Mouse (Mus musculus) MEL (cell line): ENCODE results near the gene Ccdc57. TPM values are rescaled to one million over a fixed set of nuclear protein-coding genes. Genes with fewer than 3 reads are reported as not detected.
A peak's percentile ranks its signal among the peaks of the same experiment; 100 is the strongest.

ENCODE experiments used
- DNase-seq: peaks from one replicate; pipeline ENCODE4 v3.0.0; 2011; ENCODE audit warnings: low read depth, low spot score
- H3K27ac ChIP-seq: 2 replicates; pipeline ENCODE4 v1.5.1; 2012; ENCODE audit warnings: low read depth, mild to moderate bottlenecking, control low read depth, low read length, moderate library complexity; ENCODE audit not compliant: control insufficient read depth
- H3K27me3 ChIP-seq, 2 experiments: fragments of 150-350 bp in 1 of 2; sonication (generic) in 1 of 2; 2 replicates each; pipeline ENCODE4 v1.6.1; 2012; ENCODE audit warnings: low read length in 2 of 2, mild to moderate bottlenecking in 2 of 2, improper control_type of control experiment in 1 of 2, moderate library complexity in 1 of 2; ENCODE audit not compliant: insufficient read depth in 2 of 2, control insufficient read depth in 1 of 2
- H3K36me3 ChIP-seq, 2 experiments: 2 replicates each; pipeline ENCODE4 v1.6.1; 2012 to 2014; ENCODE audit warnings: low read length in 2 of 2, improper control_type of control experiment in 1 of 2, inconsistent platforms in 1 of 2, mild to moderate bottlenecking in 1 of 2; ENCODE audit not compliant: insufficient read depth in 2 of 2, control insufficient read depth in 1 of 2
- H3K4me1 ChIP-seq, 2 experiments: fragments of 150-350 bp in 1 of 2; sonication (generic) in 1 of 2; 2 replicates each; pipeline ENCODE4 v1.6.1; 2012; ENCODE audit warnings: low read length in 2 of 2, improper control_type of control experiment in 1 of 2, mild to moderate bottlenecking in 1 of 2; ENCODE audit not compliant: insufficient read depth in 2 of 2, control insufficient read depth in 1 of 2
- H3K4me3 ChIP-seq, 2 experiments: fragments of 150-350 bp in 1 of 2; sonication (generic) in 1 of 2; 2 replicates each; pipeline ENCODE4 v1.5.1; 2012; ENCODE audit warnings: low read depth in 2 of 2, low read length in 2 of 2, mild to moderate bottlenecking in 2 of 2, moderate library complexity in 2 of 2, control low read depth in 1 of 2, improper control_type of control experiment in 1 of 2; ENCODE audit not compliant: control insufficient read depth in 1 of 2, insufficient read depth in 1 of 2
- H3K79me2 ChIP-seq: 2 replicates; pipeline ENCODE4 v1.6.1; 2012; ENCODE audit warnings: mild to moderate bottlenecking, low read length, moderate library complexity; ENCODE audit not compliant: control insufficient read depth, poor library complexity, insufficient read depth
- H3K9ac ChIP-seq: 2 replicates; pipeline ENCODE4 v1.6.1; 2012; ENCODE audit warnings: low read depth, mild to moderate bottlenecking, control low read depth, low read length, moderate library complexity; ENCODE audit not compliant: control insufficient read depth, poor library complexity, severe bottlenecking
- H3K9me3 ChIP-seq: fragments of 150-350 bp; sonication (generic); replicated peaks from 2 replicates; pipeline ENCODE4 v1.6.1; 2012; ENCODE audit warnings: mild to moderate bottlenecking, low read length, improper control_type of control experiment, moderate library complexity; ENCODE audit not compliant: insufficient read depth
- CHD1 ChIP-seq: IDR thresholded peaks from 2 replicates; pipeline ENCODE4 v1.6.1; 2012; ENCODE audit warnings: low read depth, mild to moderate bottlenecking, inconsistent platforms, low read length, improper control_type of control experiment
- CTCF ChIP-seq, 3 experiments: IDR thresholded peaks in 2 of 3; conservative IDR thresholded peaks in 1 of 3; 2 replicates each; pipeline ENCODE4 v1.5.1; 2011 to 2012; ENCODE audit warnings: low read length in 3 of 3, low read depth in 2 of 3, mild to moderate bottlenecking in 2 of 3, improper control_type of control experiment in 1 of 3, inconsistent platforms in 1 of 3, mixed read lengths in 1 of 3, moderate library complexity in 1 of 3; ENCODE audit not compliant: control insufficient read depth in 1 of 3, insufficient read depth in 1 of 3, poor library complexity in 1 of 3, severe bottlenecking in 1 of 3
- E2F4 ChIP-seq: IDR thresholded peaks from 2 replicates; pipeline ENCODE4 v1.6.1; 2011; ENCODE audit warnings: low read depth, low read length, improper control_type of control experiment, borderline replicate concordance
- ELF1 ChIP-seq: IDR thresholded peaks from 2 replicates; pipeline ENCODE4 v1.6.1; 2014; ENCODE audit warnings: low read depth, mild to moderate bottlenecking, inconsistent platforms, low read length, improper control_type of control experiment, moderate library complexity
- ETS1 ChIP-seq: IDR thresholded peaks from 2 replicates; pipeline ENCODE4 v1.6.1; 2012; ENCODE audit warnings: low read depth, mild to moderate bottlenecking, inconsistent platforms, low read length, improper control_type of control experiment, moderate library complexity
- GATA1 ChIP-seq: IDR thresholded peaks from 2 replicates; pipeline ENCODE4 v1.6.1; 2011; ENCODE audit warnings: low read depth, low read length, improper control_type of control experiment
- MAZ ChIP-seq: IDR thresholded peaks from 2 replicates; pipeline ENCODE4 v1.6.1; 2012; ENCODE audit warnings: low read depth, mild to moderate bottlenecking, inconsistent platforms, low read length, improper control_type of control experiment
- POLR2AphosphoS2 ChIP-seq: IDR thresholded peaks from 2 replicates; pipeline ENCODE4 v1.6.1; 2011; ENCODE audit warnings: low read length, improper control_type of control experiment
- RCOR1 ChIP-seq: IDR thresholded peaks from 2 replicates; pipeline ENCODE4 v1.6.1; 2012; ENCODE audit warnings: low read depth, mild to moderate bottlenecking, inconsistent platforms, low read length, improper control_type of control experiment
- TBP ChIP-seq: IDR thresholded peaks from 2 replicates; pipeline ENCODE4 v1.8.0; 2011; ENCODE audit warnings: low read depth, low read length, improper control_type of control experiment
- USF1 ChIP-seq: IDR thresholded peaks from 2 replicates; pipeline ENCODE4 v1.6.1; 2014; ENCODE audit warnings: low read depth, mild to moderate bottlenecking, inconsistent platforms, low read length, improper control_type of control experiment, moderate library complexity
- ZMIZ1 ChIP-seq: IDR thresholded peaks from 2 replicates; pipeline ENCODE4 v1.6.1; 2012; ENCODE audit warnings: low read depth, mild to moderate bottlenecking, inconsistent platforms, low read length, improper control_type of control experiment, moderate library complexity
- polyA plus RNA-seq, 2 experiments: library from polyadenylated mRNA; stranded (reverse) in 1 of 2; unstranded in 1 of 2; fragments of >175 nt in 1 of 2; fragments of >200 nt in 1 of 2; gene quantifications; 2 replicates each; pipeline versions ENCODE4 v1.2.1 to v1.2.4; 2012; ENCODE audit warnings: low replicate concordance in 2 of 2, low read depth in 1 of 2; ENCODE audit not compliant: insufficient read length in 2 of 2, insufficient read depth in 1 of 2, missing spikeins in 1 of 2
- total RNA-seq: library from RNA; depleted of rRNA; stranded (reverse); fragments of 300-350 nt; gene quantifications from 2 replicates; pipeline ENCODE4 v1.2.3, GENCODE M21; 2012

Ccdc57 gene
- total and polyA plus RNA-seq, 3 experiments = 5.3 to 7.4 TPM; not detected in 1

GRCm38 (mm10) chr11:120928468-120928867 lies 4.2 kb downstream of the Ccdc57 start (continued):
- TF ChIP-seq E2F4 = no peak

- Histone ChIP-seq H3K9ac (no peak overlapping the region), H3K79me2 (no peaks in the 10 kb centered on the region), H3K27ac (no peak overlapping the region), H3K9me3 (no peaks in the 10 kb centered on the region), H3K36me3 (peaks cover 0 to 5% of the 10 kb centered on the region in 2 experiments; a peak in 1 of 4 replicates), H3K4me3 (no peak overlapping the region), H3K4me1 (peaks cover 0 to under 1% of the 10 kb centered on the region in 2 experiments; a peak in 1 of 4 replicates), H3K27me3 (no peaks in the 10 kb centered on the region)
- DNase-seq = no peak
- TF ChIP-seq POLR2AphosphoS2 = no peak
- no peak for TF ChIP-seq ZMIZ1
- no peak for TF ChIP-seq CHD1
- no peak for TF ChIP-seq GATA1
- TF ChIP-seq TBP = no peak
- no peak for TF ChIP-seq ETS1
- no peak for TF ChIP-seq CTCF (IDR thresholded peaks at IDR 0.05 in 2 of 3, conservative IDR thresholded peaks at IDR 0.05 in 1 of 3; ENCODE audit: control insufficient read depth in 1 of 3, insufficient read depth in 1 of 3, low read depth in 2 of 3, low read length in 3 of 3, poor library complexity in 1 of 3, severe bottlenecking in 1 of 3)
- no peak for TF ChIP-seq MAZ
Measured at GRCm38 (mm10) chr11:120922528-120922927, 10.1 kb downstream of the Ccdc57 start.

- Histone ChIP-seq H3K9ac (no peak overlapping the region), H3K36me3 (peaks cover 0 to 5% of the 10 kb centered on the region in 2 experiments; a peak in 3 of 4 replicates), H3K4me1 (no peaks in the 10 kb centered on the region), H3K4me3 (no peak overlapping the region), H3K27me3 (no peaks in the 10 kb centered on the region), H3K27ac (no peak overlapping the region), H3K9me3 (no peaks in the 10 kb centered on the region), H3K79me2 (no peaks in the 10 kb centered on the region)
- DNase-seq = no peak
- peak; percentile 60 for TF ChIP-seq USF1
- no peak for TF ChIP-seq ELF1
Measured at GRCm38 (mm10) chr11:120917756-120918155, 14.9 kb downstream of the Ccdc57 start.

- no peaks in the 10 kb centered on the region for H3K9me3 ChIP-seq
- H3K27ac ChIP-seq = no peak overlapping the region
- peaks cover 0 to 5% of the 10 kb centered on the region in 2 experiments; a peak in 3 of 4 replicates for H3K36me3 ChIP-seq
- H3K79me2 ChIP-seq = no peaks in the 10 kb centered on the region
- H3K4me1 ChIP-seq = no peaks in the 10 kb centered on the region
- H3K9ac ChIP-seq = no peak overlapping the region
- H3K27me3 ChIP-seq = no peaks in the 10 kb centered on the region
- TF ChIP-seq RCOR1 = no peak
- no peak for DNase-seq
- no peak overlapping the region for H3K4me3 ChIP-seq
Measured at GRCm38 (mm10) chr11:120916477-120916876, 16.2 kb downstream of the Ccdc57 start.
